Mouse (Mus musculus): ENCODE measurements at regions not wholly inside any gene's neighbourhood (a gene's known extent, or its start where the extent isn't known, plus 50 kb on each side); places are given as distances from the start of the nearest gene placed in this dataset.

DNA sequence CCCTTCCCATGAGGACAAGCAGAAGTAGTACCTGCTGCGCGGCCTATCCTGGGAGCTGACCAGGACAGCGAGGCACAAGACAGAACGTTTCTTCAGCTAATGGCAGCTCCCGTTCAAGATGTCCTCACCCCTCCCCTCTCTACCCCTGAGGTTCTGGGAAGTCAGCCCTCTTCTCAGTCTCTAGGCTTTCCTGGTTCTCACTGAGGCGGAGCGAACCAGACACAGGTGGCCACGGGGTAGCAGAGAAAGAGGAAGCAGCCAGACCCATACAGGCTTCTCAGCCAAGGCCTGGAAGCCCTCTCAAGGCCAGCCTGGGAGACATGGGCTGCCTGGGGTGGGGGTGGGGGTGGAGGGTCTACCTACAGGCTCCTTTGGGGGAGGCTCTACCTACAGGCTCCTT lies 78.5 kb upstream of the Sertad2 start:
- Histone ChIP-seq H3K4me3 (replicated peaks) (no peak overlapping the region), H3K4me2 (no peak overlapping the region), H3K27ac (replicated peaks) (no peak overlapping the region), H3K4me1 (peaks cover 2% of the 10 kb centered on the region; the same call in 1 of the 2 replicates), H3K9me3 (replicated peaks) (no peaks in the 10 kb centered on the region), H3K36me3 (no peaks in the 10 kb centered on the region), H3K27me3 (replicated peaks) (no peaks in the 10 kb centered on the region), H3K9ac (replicated peaks) (no peak overlapping the region)
- ATAC-seq (ENCODE audit: low FRiP score): no peak
- 91% methylated on average over 8 of the region's 8 CpGs for WGBS

DNA sequence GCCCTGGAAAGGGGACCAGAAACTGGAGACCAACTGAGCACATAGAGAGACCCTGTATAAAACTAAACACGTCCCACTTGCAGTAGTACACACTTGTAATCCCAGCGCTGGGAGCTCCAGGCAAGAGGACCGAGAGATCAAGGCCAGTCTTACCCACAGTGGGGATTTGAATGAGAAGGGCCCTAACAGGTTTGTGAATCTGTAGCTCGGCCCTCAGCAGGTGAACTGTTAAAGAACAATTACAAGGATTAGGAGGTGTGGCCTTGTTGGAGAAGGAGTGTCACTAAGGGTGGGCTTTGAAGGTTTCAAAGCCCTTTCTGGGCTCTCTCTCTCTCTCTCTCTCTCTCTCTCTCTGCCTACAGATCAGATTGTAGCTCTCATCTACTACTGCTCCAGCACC lies 76.5 kb upstream of the Sertad2 start:
- H3K9me3 ChIP-seq (replicated peaks): no peaks in the 10 kb centered on the region
- no peak overlapping the region for H3K9ac ChIP-seq (replicated peaks)

DNA sequence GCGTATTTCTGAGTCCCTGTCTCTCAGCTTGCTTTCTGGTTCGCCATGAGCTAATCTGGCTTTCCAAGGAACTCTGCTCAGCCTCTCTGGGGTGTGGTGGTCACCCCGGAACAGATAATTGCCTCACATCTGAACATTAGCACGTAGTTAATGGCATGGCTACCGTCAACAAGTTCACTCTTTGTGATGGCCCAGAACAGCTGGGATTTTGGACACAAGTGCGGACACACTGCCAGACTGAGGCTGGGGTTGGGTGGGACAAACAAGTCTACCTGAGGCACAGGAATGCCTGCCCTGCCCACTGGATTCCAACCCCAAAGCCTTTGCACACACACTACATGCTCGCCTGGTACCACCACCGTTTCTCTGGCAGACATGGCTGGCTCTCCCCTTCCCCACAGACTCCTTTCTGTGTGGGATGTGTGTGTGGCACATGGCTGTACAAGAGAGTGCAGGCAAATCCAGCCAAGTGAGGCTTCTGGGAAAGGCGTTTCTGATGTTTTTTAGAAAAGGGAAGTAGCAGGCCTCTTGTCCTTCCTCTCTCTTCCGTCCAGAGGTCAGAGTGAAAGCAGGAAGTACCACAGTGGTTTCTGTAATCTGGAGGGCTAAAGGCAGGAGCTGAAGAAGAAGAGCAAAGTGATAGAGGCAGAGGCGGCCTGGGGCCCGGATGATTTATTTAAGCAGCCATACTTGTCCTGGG lies 74.6 kb upstream of the Sertad2 start:
- Histone ChIP-seq H3K27ac (replicated peaks) (no peak overlapping the region), H3K4me2 (no peak overlapping the region), H3K36me3 (no peaks in the 10 kb centered on the region), H3K4me1 (no peaks in the 10 kb centered on the region), H3K4me3 (replicated peaks) (no peak overlapping the region), H3K9me3 (replicated peaks) (no peaks in the 10 kb centered on the region), H3K9ac (replicated peaks) (no peak overlapping the region), H3K27me3 (replicated peaks) (no peaks in the 10 kb centered on the region)
- WGBS: 82% methylated on average over 12 of the region's 12 CpGs
- no peak for ATAC-seq (ENCODE audit: low FRiP score)

More for the DNA sequence above, 76.5 kb upstream of the Sertad2 start:
- Histone ChIP-seq H3K4me3 (replicated peaks) (no peak overlapping the region), H3K27ac (replicated peaks) (no peak overlapping the region), H3K27me3 (replicated peaks) (no peaks in the 10 kb centered on the region), H3K4me1 (no peaks in the 10 kb centered on the region), H3K36me3 (no peaks in the 10 kb centered on the region), H3K4me2 (no peak overlapping the region)
- 25% methylated on average over 4 of the region's 4 CpGs for WGBS
- no peak for ATAC-seq (ENCODE audit: low FRiP score)

DNA sequence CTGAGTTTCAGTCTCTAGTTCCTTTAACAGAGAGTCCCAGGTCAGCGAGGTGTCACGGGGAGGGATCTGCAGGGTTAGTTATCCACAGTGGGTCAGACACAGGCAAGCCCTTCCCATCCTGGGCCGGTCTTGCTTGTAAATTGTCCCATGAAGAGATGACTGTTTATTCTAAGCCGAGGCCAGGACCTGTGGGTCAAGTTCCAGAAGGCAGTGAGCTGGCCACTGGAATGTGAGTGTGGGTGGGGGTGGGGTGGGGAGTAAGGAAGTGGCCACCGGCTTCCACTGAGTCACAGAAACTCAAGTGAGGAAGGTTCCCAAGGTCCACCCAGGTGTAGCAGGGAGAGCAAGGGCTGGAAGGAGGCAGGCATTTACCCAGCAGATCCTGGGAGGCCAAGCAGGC lies 73.7 kb upstream of the Sertad2 start:
- H3K27me3 ChIP-seq (replicated peaks): no peaks in the 10 kb centered on the region
- no peaks in the 10 kb centered on the region for H3K36me3 ChIP-seq
- WGBS: 59% methylated on average over 5 of the region's 5 CpGs
- H3K4me3 ChIP-seq (replicated peaks): no peak overlapping the region
- H3K27ac ChIP-seq (replicated peaks): no peak overlapping the region
- no peak overlapping the region for H3K9ac ChIP-seq (replicated peaks)
- H3K9me3 ChIP-seq (replicated peaks): no peaks in the 10 kb centered on the region
- no peak for ATAC-seq (ENCODE audit: low FRiP score)
- no peaks in the 10 kb centered on the region for H3K4me1 ChIP-seq
- H3K4me2 ChIP-seq: no peak overlapping the region

DNA sequence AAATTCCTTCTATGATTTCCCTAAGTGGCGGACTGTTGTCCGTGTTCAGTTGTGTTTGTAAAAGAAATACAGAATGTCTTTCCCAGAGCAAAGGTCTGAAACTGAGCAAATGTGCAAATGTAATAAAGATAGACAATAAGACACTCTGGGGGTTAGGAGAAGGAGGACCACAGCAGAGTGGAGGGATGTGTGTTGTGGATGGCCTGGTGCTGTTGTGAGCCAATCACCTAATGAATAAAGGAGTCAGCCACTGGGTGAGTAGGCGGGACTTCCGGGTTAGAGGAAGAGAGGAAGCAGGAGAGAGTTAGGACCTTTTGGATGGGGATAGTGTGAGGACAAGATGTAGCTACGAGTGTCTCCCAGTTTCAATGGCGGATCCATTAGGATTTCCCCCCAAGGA lies 72.7 kb upstream of the Sertad2 start:
- Histone ChIP-seq H3K27ac (replicated peaks) (no peak overlapping the region), H3K9me3 (replicated peaks) (no peaks in the 10 kb centered on the region), H3K4me2 (no peak overlapping the region), H3K4me1 (no peaks in the 10 kb centered on the region), H3K27me3 (replicated peaks) (no peaks in the 10 kb centered on the region), H3K9ac (replicated peaks) (no peak overlapping the region), H3K36me3 (no peaks in the 10 kb centered on the region), H3K4me3 (replicated peaks) (no peak overlapping the region)
- 93% methylated on average over 6 of the region's 6 CpGs for WGBS
- ATAC-seq (ENCODE audit: low FRiP score): no peak

DNA sequence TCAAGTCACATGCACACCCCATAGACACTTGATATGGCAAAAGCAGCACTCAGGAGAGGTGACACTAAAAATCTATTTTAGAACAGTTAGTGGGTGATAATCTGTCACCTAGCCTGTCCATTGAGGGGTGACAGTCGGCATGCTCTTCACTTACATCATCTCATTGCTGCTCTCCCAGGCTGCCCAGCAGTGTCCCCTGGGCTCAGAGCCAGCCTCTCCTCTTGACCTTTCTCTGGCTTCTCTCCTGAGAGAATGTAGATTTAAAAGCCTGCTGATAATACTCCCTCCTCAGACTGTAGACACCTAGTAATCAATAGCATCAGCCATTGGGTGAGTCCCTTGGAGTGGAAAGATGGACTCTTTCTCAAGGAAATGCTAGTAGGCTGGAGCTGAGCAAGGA lies 70.7 kb upstream of the Sertad2 start:
- no peak overlapping the region for H3K4me2 ChIP-seq
- 68% methylated on average over 1 of the region's 1 CpGs for WGBS
- H3K36me3 ChIP-seq: no peaks in the 10 kb centered on the region
- H3K27ac ChIP-seq (replicated peaks): no peak overlapping the region
- H3K9me3 ChIP-seq (replicated peaks): no peaks in the 10 kb centered on the region
- H3K27me3 ChIP-seq (replicated peaks): no peaks in the 10 kb centered on the region
- peaks cover 3% of the 10 kb centered on the region; the same call in 1 of the 2 replicates for H3K4me1 ChIP-seq
- H3K9ac ChIP-seq (replicated peaks): no peak overlapping the region
- H3K4me3 ChIP-seq (replicated peaks): no peak overlapping the region
- no peak for ATAC-seq (ENCODE audit: low FRiP score)

DNA sequence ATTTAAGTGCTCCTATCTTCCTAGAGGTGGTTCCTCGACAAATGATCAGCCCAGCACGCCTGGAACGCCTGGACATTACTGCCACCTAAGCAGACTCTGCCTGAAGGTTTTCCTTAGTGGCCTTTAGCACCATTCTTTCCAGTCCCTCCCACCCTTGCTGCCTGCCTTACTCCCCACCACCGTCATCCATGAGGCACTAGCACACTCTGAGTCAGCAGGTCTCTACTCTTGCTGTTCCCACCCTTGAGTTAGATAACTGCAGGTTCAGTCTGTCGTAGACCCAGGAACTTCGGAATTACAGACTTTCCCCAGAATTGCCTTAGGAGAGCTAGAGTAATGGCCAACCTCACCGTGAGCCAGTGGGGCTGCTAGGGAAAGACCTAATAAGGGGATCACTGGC lies 67.4 kb upstream of the Sertad2 start:
- H3K27me3 ChIP-seq (replicated peaks): no peaks in the 10 kb centered on the region
- no peak for ATAC-seq (ENCODE audit: low FRiP score)
- peaks cover 5% of the 10 kb centered on the region for H3K9me3 ChIP-seq (replicated peaks)
- 82% methylated on average over 7 of the region's 7 CpGs for WGBS
- H3K4me2 ChIP-seq: no peak overlapping the region
- peaks cover 7% of the 10 kb centered on the region; the same call in 1 of the 2 replicates for H3K4me1 ChIP-seq
- no peak overlapping the region for H3K27ac ChIP-seq (replicated peaks)
- H3K36me3 ChIP-seq: no peaks in the 10 kb centered on the region
- H3K4me3 ChIP-seq (replicated peaks): no peak overlapping the region
- no peak overlapping the region for H3K9ac ChIP-seq (replicated peaks)

GRCm38 (mm10) chr11:20476494-20476893 lies 66.6 kb upstream of the Sertad2 start:
- Histone ChIP-seq H3K27ac (replicated peaks) (no peak overlapping the region), H3K4me1 (peaks cover 7% of the 10 kb centered on the region; the same call in 1 of the 2 replicates), H3K4me2 (no peak overlapping the region), H3K27me3 (replicated peaks) (no peaks in the 10 kb centered on the region), H3K9me3 (replicated peaks) (peaks cover 5% of the 10 kb centered on the region), H3K9ac (replicated peaks) (no peak overlapping the region), H3K4me3 (replicated peaks) (no peak overlapping the region), H3K36me3 (no peaks in the 10 kb centered on the region)
- no peak for ATAC-seq (ENCODE audit: low FRiP score)
- WGBS: 87% methylated on average over 3 of the region's 3 CpGs

- peak overlapping the region; percentile 38 for H3K4me2 ChIP-seq
- no peaks in the 10 kb centered on the region for H3K27me3 ChIP-seq (replicated peaks)
- H3K4me3 ChIP-seq (replicated peaks): no peak overlapping the region
- H3K9ac ChIP-seq (replicated peaks): no peak overlapping the region
- peak; percentile 76 for ATAC-seq (ENCODE audit: low FRiP score)
- H3K27ac ChIP-seq (replicated peaks): peak overlapping the region; percentile 64; the same call in 1 of the 2 replicates
- no peaks in the 10 kb centered on the region for H3K36me3 ChIP-seq
- H3K4me1 ChIP-seq: peaks cover 7% of the 10 kb centered on the region; the same call in 1 of the 2 replicates
- WGBS: 14% methylated on average over 19 of the region's 19 CpGs
- peaks cover 5% of the 10 kb centered on the region for H3K9me3 ChIP-seq (replicated peaks)
Measured at GRCm38 (mm10) chr11:20477183-20478037, 65.6 kb upstream of the Sertad2 start.

- WGBS: 91% methylated on average over 3 of the region's 3 CpGs
- no peaks in the 10 kb centered on the region for H3K36me3 ChIP-seq
Measured at GRCm38 (mm10) chr11:20480632-20481031, 62.4 kb upstream of the Sertad2 start.

DNA sequence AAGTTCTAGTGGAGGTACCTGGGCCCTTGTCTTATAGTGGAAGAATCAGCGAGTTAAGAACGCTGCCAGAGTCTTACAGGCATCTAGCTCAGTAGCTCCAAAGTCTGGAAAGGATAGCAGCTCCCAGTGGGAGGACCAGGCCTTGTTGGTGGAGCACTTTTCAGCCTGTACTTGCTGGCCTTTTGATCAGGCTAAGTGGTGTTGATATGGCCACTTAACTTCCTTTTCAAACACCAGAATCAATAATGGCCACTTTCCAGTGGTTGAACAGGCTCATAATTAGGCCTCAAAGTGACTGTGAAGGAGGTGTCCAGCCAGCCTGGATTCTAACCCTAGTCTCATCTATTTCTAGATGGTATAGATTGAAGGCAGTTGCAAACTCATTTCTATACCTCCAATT lies 57.7 kb upstream of the Sertad2 start:
- 90% methylated on average over 2 of the region's 2 CpGs for whole genome bisulfite sequencing
- no peak overlapping the region for H3K4me2 ChIP-seq
- no peak overlapping the region for H3K4me3 ChIP-seq (replicated peaks)
- ATAC-seq (ENCODE audit: low FRiP score): no peak
- H3K4me1 ChIP-seq: no peaks in the 10 kb centered on the region
- no peak overlapping the region for H3K27ac ChIP-seq (replicated peaks)
- H3K36me3 ChIP-seq: no peaks in the 10 kb centered on the region
- no peak overlapping the region for H3K9ac ChIP-seq (replicated peaks)
- H3K9me3 ChIP-seq (replicated peaks): no peaks in the 10 kb centered on the region
- H3K27me3 ChIP-seq (replicated peaks): no peaks in the 10 kb centered on the region

More at GRCm38 (mm10) chr11:20480632-20481031, 62.4 kb upstream of the Sertad2 start:
- H3K9me3 ChIP-seq (replicated peaks): peaks cover 5% of the 10 kb centered on the region
- H3K4me3 ChIP-seq (replicated peaks): no peak overlapping the region
- H3K27ac ChIP-seq (replicated peaks): no peak overlapping the region
- no peaks in the 10 kb centered on the region for H3K27me3 ChIP-seq (replicated peaks)
- no peak for ATAC-seq (ENCODE audit: low FRiP score)
- no peak overlapping the region for H3K9ac ChIP-seq (replicated peaks)
- no peak overlapping the region for H3K4me2 ChIP-seq
- H3K4me1 ChIP-seq: peaks cover 7% of the 10 kb centered on the region; the same call in 1 of the 2 replicates

Measured in neural tube, embryonic 15.5 days (tissue).